Mouse (Mus musculus) cerebellum, postnatal 14 days (tissue): ENCODE measurements at regions not wholly inside any gene's neighbourhood (a gene's known extent, or its start where the extent isn't known, plus 50 kb on each side); places are given as distances from the start of the nearest gene placed in this dataset.

Source experiments
- DNase-seq, 2 experiments: peaks; one replicate each; pipeline ENCODE4 v3.0.0; 2021; ENCODE audit warnings: mixed read lengths in 2 of 2

- DNase-seq = no peak
Observed at GRCm38 (mm10) chr1:154255971-154256370, 55.0 kb downstream of the Zfp648 start.

- peak; percentile 42 to 59 for DNase-seq
Observed at GRCm38 (mm10) chr1:154256811-154257210, 55.8 kb downstream of the Zfp648 start.

- no peak for DNase-seq
Observed at GRCm38 (mm10) chr1:154258511-154258910, 57.5 kb downstream of the Zfp648 start.

- no peak for DNase-seq
Observed at GRCm38 (mm10) chr1:154260393-154260792, 59.4 kb downstream of the Zfp648 start.

- peak; percentile 79 to 83 for DNase-seq
Observed at GRCm38 (mm10) chr1:154281438-154281837, 80.5 kb downstream of the Zfp648 start.

- DNase-seq = peak; percentile 64 to 73
Observed at GRCm38 (mm10) chr1:154286080-154286479, 85.1 kb downstream of the Zfp648 start.

GRCm38 (mm10) chr1:154292729-154293128 lies 91.7 kb downstream of the Zfp648 start:
- DNase-seq = no peak

GRCm38 (mm10) chr1:154296080-154296479 lies 95.1 kb downstream of the Zfp648 start:
- DNase-seq = no peak

- peak; percentile 53 to 66 for DNase-seq
Observed at GRCm38 (mm10) chr1:154299866-154300265, 98.9 kb downstream of the Zfp648 start.

GRCm38 (mm10) chr1:154309650-154310049 lies 108.7 kb downstream of the Zfp648 start:
- DNase-seq = peak in 1 of 2 experiments; percentile 17
